In genomic region chr3:89912543-89913391, GRCm38 (mm10) we compare ENCODE assay signal across 8 mouse cellular contexts. TPM values are rescaled to one million over a fixed set of nuclear protein-coding genes. Genes with fewer than 3 reads are reported as not detected.
DNase-seq lines count a peak whose midpoint lies in the region; ATAC-seq and TF ChIP-seq lines count a peak whose summit lies in the region.

TSS of gene Il6ra (minus strand) at chr3:89913196.

- H3K36me3 ChIP-seq in lung, embryonic 14.5 days (ENCODE audit: insufficient read depth), result no peaks in the 10 kb centered on the region

- peaks cover 13% of the 10 kb centered on the region; the same call in 1 of the 2 replicates for H3K27me3 ChIP-seq in lung, embryonic 14.5 days (ENCODE audit: insufficient read depth, low read length)

- peak; percentile 38 for TF ChIP-seq CTCF in lung, embryonic 14.5 days (IDR thresholded peaks at IDR 0.05; ENCODE audit: low read depth)

- 0 out of 2 replicates have a peak within 1 kb of the TSS, but pooled peaks have one; percentile 20 for H3K27ac ChIP-seq in lung, embryonic 14.5 days (ENCODE audit: low read depth)

- no peaks in the 10 kb centered on the region for H3K9me3 ChIP-seq in lung, embryonic 14.5 days (ENCODE audit: low read depth, low read length)

- peak within 1 kb of the TSS; percentile 97 for H3K4me2 ChIP-seq in lung, embryonic 14.5 days

- H3K9ac ChIP-seq in lung, embryonic 14.5 days, result peak within 1 kb of the TSS; percentile 48

- H3K4me1 ChIP-seq in lung, embryonic 14.5 days (ENCODE audit: insufficient read depth), result peaks cover 4% of the 10 kb centered on the region; the same call in 1 of the 2 replicates

- peak; percentile 74 for DNase-seq in ES-CJ7 (ENCODE audit: low read depth, low spot score)
- DNase-seq in cerebellum, adult 11-12 months, result peak; percentile 46
- peak; percentile 48 for DNase-seq in forelimb bud, embryonic 11.5 days (ENCODE audit: low read depth, low spot score)
- DNase-seq in heart, postnatal 4 days, result peak; percentile 85
- peak; percentile 67 to 75 for DNase-seq in layer of hippocampus, adult 8-10 months (ENCODE audit: low spot score in 2 of 2)
- DNase-seq in lung, embryonic 14.5 days, result peak; percentile 89
- peak; percentile 83 for DNase-seq in testis, postnatal 14 days (ENCODE audit: low spot score)

- peak; percentile 86 for ATAC-seq in lung, embryonic 14.5 days (ENCODE audit: insufficient read depth)
- ATAC-seq in neutrophil, adult 5-6 weeks (ENCODE audit: extremely low read depth, insufficient number of reproducible peaks, low FRiP score, poor library complexity, severe bottlenecking), result peak; percentile 79

- WGBS in lung, embryonic 14.5 days, result 1% methylated on average over 75 of the region's 75 CpGs

- H3K4me3 ChIP-seq in lung, embryonic 14.5 days (ENCODE audit: low read depth, low read length), result peak within 1 kb of the TSS; percentile 47

RNA-seq across cellular contexts. Expression of gene Il6ra, which starts in this region (rescaled TPM):
- total RNA-seq in heart, postnatal 4 days (2021), result 1 to 10 TPM; 1.5 to 2.0 TPM
- 1 to 10 TPM; 6.6 to 9.4 (median 8.1) TPM for total RNA-seq in layer of hippocampus, adult 8-10 months (2022)
- polyA plus RNA-seq in lung, embryonic 14.5 days (2014; fragmentation: Nextera tagmentation; extraction: Ambion mirVana), result 1.4 and 1.7 TPM in 2 replicates
- 46.4 and 50.0 TPM in 2 replicates for total RNA-seq in neutrophil, adult 5-6 weeks (2017)

Comparison
In these comparisons a context has a peak if more than half of its experiments do, and no peak if none do; other contexts are left out.
1. Peak in every context shown above with its lines: DNase-seq, ATAC-seq, H3K4me3 ChIP-seq and H3K27ac ChIP-seq.